19 mouse cellular contexts compared by ENCODE assay signal in genomic region chr13:59937147-59937546, GRCm38 (mm10).
DNase-seq lines count a peak whose midpoint lies in the region; TF ChIP-seq lines count a peak whose summit lies in the region.
"Had no signal": no experiment of that assay in that cellular context is flagged by ENCODE, and none has a peak within 500 bp of the region (broad histone marks: within the 10 kb centered on the region; RNA-seq: fewer than 3 reads in every experiment).

No protein-coding gene starts in this region.

- H3K4me3 ChIP-seq in ES-E14 (ENCODE audit: insufficient read depth in 1 of 2, low read depth in 1 of 2, low read length in 2 of 2, poor library complexity in 1 of 2, severe bottlenecking in 1 of 2): no peak overlapping the region
- H3K4me3 ChIP-seq: embryonic facial prominence, embryonic 15.5 days; heart, embryonic 15.5 days; midbrain, embryonic 13.5 days; stomach, embryonic 15.5 days had no signal

- H3K36me3 ChIP-seq in ES-E14 (ENCODE audit: control insufficient read depth, insufficient read depth, low read length, poor library complexity, severe bottlenecking): no peaks in the 10 kb centered on the region
- H3K36me3 ChIP-seq: embryonic facial prominence, embryonic 15.5 days; heart, embryonic 15.5 days; midbrain, embryonic 13.5 days; stomach, embryonic 15.5 days had no signal

- H3K9ac ChIP-seq in ES-E14 (ENCODE audit: insufficient read depth, low read depth, low read length, poor library complexity, severe bottlenecking): no peak overlapping the region
- H3K9ac ChIP-seq: embryonic facial prominence, embryonic 15.5 days; heart, embryonic 15.5 days; hindbrain, embryonic 14.5 days; midbrain, embryonic 13.5 days; stomach, embryonic 15.5 days had no signal

- H3K27ac ChIP-seq in ES-E14 (ENCODE audit: insufficient read depth, low read depth, low read length, poor library complexity, severe bottlenecking): no peak overlapping the region
- H3K27ac ChIP-seq: embryonic facial prominence, embryonic 15.5 days; heart, embryonic 15.5 days; hindbrain, embryonic 14.5 days; midbrain, embryonic 13.5 days; stomach, embryonic 15.5 days had no signal

- DNase-seq in heart, adult 11 months: peak; percentile 80
- DNase-seq in heart, postnatal 4 days: no peak
- peak; percentile 45 for DNase-seq in left cerebral cortex, postnatal 4 days
- no peak for DNase-seq in left cerebral cortex, adult 8-10 months (ENCODE audit: low spot score in 2 of 2)
- DNase-seq in 3T3-L1 (ENCODE audit: low read depth, low spot score) (peak; percentile 26), ES-E14 (ENCODE audit: low read depth, low spot score) (peak; percentile 15), adipocyte (ENCODE audit: low spot score) (no peak)
- no peak for DNase-seq in thymus, adult 18-20 months
- DNase-seq: adrenal gland, adult 2 months; cerebellum, adult 2 months; kidney, adult 8-10 months; lung, postnatal 36 days; spleen, adult 18-20 months; thymus, postnatal 14 days had no signal

- in situ Hi-C loops in ES-E14 (cut with MboI; ENCODE audit: low sequenced_read_pairs in 2 of 2, unreplicated experiment in 2 of 2): no loop called here

- no peaks in the 10 kb centered on the region for H3K9me3 ChIP-seq in ES-E14 (ENCODE audit: control insufficient read depth, insufficient read depth, low read depth, low read length)
- H3K9me3 ChIP-seq: embryonic facial prominence, embryonic 15.5 days; heart, embryonic 15.5 days; midbrain, embryonic 13.5 days; stomach, embryonic 15.5 days had no signal

- intact Hi-C loops in left cerebral cortex, postnatal 4 days (cut with DNase I): no loop called here

- no peaks in the 10 kb centered on the region; a peak in 1 of 4 replicates for H3K4me1 ChIP-seq in ES-E14 (ENCODE audit: control insufficient read depth in 2 of 2, insufficient read depth in 2 of 2, low read length in 2 of 2, poor library complexity in 1 of 2)

TF ChIP-seq in ES-E14, 5 proteins besides CTCF, POLR2A, EP300 and RAD21:
- TF ChIP-seq ZC3H11A (IDR thresholded peaks at IDR 0.05; ENCODE audit: borderline replicate concordance, low read depth, low read length): no peak
- no peak for TF ChIP-seq ZNF384 (IDR thresholded peaks at IDR 0.05; ENCODE audit: low read depth, low read length)
- TF ChIP-seq CHD2 (IDR thresholded peaks at IDR 0.05; ENCODE audit: low read depth, low read length): no peak
- no peak for TF ChIP-seq MAFK (IDR thresholded peaks at IDR 0.05; ENCODE audit: insufficient read depth, low read depth, low read length)
- TF ChIP-seq HCFC1 (IDR thresholded peaks at IDR 0.05; ENCODE audit: borderline replicate concordance, insufficient read depth, low read length): no peak

Comparison
In these comparisons a context has a peak if more than half of its experiments do, and no peak if none do; other contexts are left out.
1. DNase-seq: peak in heart, adult 11 months (single experiment), left cerebral cortex, postnatal 4 days (single experiment), 3T3-L1 (single experiment) and ES-E14 (single experiment); none in heart, postnatal 4 days (single experiment), left cerebral cortex, adult 8-10 months (0 of 2), adipocyte (single experiment) and thymus, adult 18-20 months (0 of 2).